Mouse (Mus musculus) c-Kit-negative CD71-positive TER-119-positive erythroid progenitor cells, embryonic 14.5 days (primary cell): ENCODE results near the gene Ltb4r1.

ENCODE experiments used
- DNase-seq: peaks from one replicate; pipeline ENCODE4 v3.0.0-alpha.2; 2013; ENCODE audit warnings: low read depth, low spot score

Ltb4r1 gene

GRCm38 (mm10) chr14:55765696-55766095 lies at the start of gene Ltb4r1:
Ltb4r1 (plus strand) TSS chr14:55765962.
- DNase-seq = no peak

GRCm38 (mm10) chr14:55716271-55716670 lies 49.5 kb upstream of the Ltb4r1 start:
- no peak for DNase-seq

DNA sequence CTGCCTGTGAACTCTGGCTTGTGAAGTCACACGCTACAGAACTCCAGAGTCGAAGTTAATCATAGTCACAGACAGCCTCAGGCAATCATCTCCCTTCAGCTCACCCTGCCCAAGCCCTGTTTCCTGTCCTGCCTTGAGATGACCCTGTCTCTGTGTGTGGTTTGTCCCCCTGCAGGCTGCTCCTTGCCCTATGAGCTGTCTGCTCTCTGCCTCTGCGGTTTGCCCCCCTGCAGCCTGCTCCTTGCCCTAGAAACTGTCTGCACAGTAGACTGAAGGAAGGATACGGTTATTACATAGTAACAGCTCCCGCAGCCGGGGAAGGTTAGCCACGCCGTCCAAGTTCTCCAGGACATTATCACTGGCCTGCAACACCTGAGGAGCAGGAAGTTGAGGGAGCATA lies 48.9 kb upstream of the Ltb4r1 start:
- no peak for DNase-seq

DNA sequence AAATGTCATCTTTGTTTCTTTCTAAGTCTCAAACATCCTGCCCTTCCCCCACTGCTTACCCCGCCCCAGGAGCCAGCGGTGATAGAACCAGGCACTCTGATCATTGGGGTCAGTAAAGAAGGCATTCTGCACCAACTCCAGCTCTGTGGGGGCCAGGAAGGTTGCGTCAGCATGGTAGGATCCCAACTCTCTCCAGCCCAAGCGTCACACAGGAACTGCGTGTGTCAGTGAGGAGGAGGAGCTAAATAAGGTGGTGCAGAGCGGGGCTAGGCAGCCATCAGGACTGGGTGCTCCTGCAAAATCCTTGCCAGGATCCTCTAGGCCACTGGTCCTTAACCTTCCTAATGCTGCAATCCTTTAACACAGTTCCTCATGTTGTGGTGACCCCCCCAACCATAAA lies 46.0 kb upstream of the Ltb4r1 start:
- no peak for DNase-seq

- DNase-seq = no peak
Observed at GRCm38 (mm10) chr14:55720666-55721065, 45.1 kb upstream of the Ltb4r1 start.

GRCm38 (mm10) chr14:55721076-55721475 lies 44.7 kb upstream of the Ltb4r1 start:
- no peak for DNase-seq

DNA sequence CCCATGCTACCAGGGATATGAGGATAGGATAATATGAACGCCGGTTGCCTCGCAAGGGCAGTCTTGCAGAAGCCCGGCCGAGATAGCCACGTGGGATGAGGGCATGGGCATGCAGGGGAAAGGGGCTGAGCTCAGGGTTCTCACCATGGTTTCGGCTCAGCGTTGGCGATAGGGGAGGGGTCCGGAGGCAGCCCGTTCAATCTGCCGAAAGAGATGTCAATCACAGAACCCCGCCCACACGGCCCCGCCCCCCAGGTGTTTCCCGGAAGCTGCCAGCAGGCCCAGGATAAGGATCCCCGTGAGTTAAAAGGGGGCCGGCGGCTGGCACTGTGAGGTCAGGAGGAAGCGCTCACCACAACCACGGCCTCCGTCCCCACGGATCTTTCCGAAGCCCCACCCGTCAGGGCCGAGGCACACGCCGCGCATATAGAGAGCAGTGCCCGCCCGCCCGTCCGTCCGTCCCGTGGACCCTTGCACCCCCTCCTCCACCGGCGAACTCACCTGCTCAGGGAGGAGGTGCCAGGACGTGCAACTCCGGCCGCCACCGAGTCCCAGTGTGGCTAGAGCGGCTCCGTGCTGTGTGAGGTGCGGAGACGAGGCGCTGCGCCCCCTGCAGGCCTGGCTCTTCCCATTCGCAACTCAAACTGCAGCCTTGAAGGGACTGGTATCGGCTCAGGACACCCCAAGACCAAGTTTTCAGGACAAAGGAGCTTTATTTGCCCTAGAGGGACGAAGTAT lies 43.9 kb upstream of the Ltb4r1 start, which contains the start of gene Rabggta:
Gene Rabggta (minus strand): TSS at position 564 of the 738 bp plus-strand sequence.
- peak; percentile 86 for DNase-seq

GRCm38 (mm10) chr14:55722438-55722945 lies 43.3 kb upstream of the Ltb4r1 start:
- DNase-seq = no peak

DNA sequence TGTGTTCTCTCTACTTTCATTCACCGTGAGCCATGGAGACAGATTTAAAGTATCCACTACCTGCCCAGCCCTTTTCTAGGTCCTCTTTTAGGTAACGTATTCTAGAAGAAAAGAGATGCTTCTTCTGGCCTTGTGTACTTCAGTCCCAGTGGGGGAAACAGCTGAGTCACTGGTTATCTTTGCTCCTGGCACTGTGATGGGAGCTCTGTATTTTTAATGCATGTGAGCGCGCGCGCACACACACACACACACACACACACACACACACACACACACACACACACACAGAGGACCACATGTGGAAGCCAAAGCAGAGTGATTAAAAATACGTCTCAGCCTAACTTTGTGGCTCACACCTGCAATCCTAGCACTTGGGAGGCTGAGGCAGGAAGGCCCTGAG lies 42.3 kb upstream of the Ltb4r1 start:
- no peak for DNase-seq

DNA sequence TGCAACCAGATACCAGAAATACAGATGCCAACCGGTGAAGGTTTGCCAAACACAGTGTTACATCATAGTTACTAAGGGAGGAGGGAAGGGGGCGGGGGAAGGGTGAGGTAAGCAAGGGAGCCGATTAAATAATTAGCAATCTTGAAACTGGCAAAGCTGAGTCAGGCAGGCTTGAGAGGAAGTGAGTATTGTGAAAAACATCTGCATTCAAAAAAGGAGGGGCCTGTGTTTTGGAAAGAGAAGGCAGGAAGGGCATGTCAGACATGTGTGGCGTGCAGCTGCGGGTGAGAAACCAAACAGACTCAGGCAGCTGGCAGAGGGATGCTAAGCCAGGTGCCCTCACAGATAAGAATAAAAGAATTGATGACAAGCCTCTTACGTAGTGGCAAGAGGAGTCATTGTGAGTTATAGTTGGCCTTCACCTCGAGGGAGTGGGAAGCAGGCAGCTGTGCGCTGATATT lies 41.3 kb upstream of the Ltb4r1 start:
- no peak for DNase-seq

GRCm38 (mm10) chr14:55726261-55726660 lies 39.5 kb upstream of the Ltb4r1 start:
- no peak for DNase-seq

DNA sequence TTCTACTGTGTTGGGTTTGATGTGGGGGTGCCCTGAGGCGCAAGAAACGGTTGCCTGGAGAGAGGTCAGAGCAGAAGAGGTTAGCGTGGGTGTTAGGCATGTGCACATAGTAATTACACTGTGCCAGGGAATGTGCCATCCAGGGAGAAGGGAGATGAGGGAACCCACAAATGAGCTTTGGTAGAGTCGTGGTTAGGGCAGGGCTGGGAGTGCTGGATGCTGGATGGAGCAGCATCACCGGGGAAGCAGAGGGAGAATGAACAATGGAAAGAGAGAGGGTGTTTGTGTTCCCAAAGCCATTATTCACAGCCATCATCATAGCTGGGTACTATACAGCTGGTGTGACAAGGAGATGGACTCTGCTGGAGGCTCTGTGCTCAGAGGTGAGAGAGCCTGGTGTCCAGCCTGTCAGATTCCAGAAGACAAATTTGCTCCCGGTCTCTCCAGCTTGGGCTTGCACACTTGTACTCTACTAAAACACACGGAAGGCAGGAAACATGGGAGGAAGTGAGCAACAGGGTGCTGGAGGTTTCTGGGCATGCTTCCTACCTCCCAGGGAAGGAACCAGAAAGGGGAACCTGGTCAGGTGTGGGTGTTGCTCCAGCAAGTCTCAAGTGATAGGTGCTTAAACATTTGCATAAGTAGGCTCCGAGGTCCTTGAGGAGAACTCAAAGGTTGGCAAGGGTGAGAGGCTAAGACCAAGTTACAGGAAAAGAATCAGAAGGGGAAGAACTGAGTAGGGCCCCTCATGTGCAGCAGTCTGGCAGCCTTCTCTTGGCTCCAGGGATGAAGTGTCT lies 37.7 kb upstream of the Ltb4r1 start:
- no peak for DNase-seq

DNA sequence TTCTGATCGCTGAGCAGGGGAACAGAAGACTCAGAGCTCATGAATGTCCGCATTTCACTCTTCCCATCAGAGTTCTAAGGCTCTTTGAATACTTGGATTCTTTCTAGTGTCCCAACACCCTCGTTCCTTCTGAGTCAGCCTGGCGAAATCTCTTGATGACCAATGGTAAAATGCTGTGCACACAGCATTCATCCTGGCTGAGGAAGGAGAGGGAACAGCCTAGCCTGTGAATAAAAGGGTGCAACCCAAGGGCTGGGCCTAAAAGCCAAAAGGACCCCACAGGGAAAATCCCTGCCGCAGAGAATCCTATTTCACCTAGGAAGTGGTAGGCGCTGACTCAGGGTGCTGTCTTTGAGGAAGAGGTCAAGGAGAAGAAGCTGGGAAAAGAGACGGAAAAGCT lies 35.6 kb upstream of the Ltb4r1 start:
- DNase-seq = no peak

- no peak for DNase-seq
Observed at GRCm38 (mm10) chr14:55730531-55731032, 35.2 kb upstream of the Ltb4r1 start.

- no peak for DNase-seq
Observed at GRCm38 (mm10) chr14:55733889-55734288, 31.9 kb upstream of the Ltb4r1 start.

DNA sequence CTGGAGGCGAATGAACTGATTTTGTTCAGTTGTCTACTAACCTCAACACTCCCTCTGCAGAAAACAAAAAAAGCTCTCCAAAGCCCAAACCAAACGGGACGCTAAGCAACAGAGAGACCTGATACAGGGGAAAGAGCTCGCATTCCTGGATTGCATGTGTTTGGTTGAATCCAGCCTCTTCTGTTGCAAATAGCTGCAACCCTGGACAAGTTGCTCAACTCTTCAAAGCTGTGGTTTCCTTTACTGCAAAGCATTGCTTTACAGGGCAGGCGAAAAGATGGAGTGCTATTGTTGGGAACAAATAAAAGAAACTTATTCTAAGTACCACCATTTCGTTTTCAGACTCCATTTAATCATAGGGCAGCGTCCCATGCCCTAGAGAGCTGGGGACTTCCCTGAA lies 30.9 kb upstream of the Ltb4r1 start:
- DNase-seq = no peak

DNA sequence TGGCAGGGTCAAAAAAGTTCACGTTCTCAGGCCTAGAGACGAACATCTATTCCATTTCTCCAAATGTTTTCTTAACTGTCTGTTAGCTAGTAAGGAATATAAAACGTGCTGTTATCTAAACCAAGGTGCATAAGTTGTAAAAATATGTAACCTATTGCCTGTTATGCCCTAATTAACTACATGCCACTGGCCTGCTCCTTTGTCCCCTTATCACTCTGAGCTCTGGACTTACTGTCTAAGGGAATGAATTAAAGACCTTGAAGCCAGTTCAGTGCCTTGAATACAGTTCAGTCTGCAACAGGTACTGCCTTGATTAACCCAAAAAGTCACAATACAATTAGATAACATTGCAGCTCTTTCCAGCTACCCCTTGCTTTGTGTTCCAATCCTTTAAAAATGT lies 30.4 kb upstream of the Ltb4r1 start:
- no peak for DNase-seq

DNA sequence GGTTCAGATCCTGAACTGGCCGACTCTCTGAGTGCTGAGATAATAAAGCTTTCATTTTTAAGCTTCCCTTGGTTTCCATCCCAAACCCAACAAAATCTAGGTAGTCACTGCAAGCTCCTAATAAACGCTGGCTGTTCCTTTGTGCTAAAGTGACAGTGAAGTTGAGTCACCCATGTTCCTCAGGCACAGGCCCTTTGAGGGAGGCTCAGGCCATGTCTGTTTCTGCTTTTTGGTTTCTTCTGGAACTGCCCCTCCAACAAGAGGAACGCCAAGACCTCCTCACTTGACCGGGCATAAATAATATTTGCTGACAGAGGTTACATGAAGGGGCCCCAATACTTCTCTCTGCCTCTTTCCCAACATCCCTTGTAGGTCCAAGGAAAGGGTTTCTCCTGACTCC lies 30.0 kb upstream of the Ltb4r1 start:
- DNase-seq = no peak

GRCm38 (mm10) chr14:55737086-55737687 lies 28.6 kb upstream of the Ltb4r1 start:
- no peak for DNase-seq

DNA sequence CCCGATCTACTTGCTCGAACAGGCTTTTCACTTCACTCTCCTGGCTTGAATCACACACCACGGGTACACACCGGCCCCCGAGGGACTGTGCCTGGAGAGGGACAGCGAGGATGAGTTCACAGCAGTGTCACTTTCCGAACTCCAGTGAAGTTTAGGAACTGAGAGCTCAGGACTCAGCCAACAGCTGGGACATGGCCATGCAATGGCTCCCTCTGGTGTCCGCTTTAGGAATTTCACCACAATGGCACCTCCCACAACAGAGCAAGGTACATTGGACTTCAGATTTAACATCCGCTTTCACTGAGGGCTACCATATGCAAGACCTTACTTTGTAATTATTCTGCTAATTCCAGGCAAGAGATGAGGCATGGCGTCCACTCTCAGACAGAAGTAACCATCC lies 22.1 kb upstream of the Ltb4r1 start:
- peak; percentile 71 for DNase-seq

- peak; percentile 68 for DNase-seq
Observed at GRCm38 (mm10) chr14:55745180-55745860, 20.4 kb upstream of the Ltb4r1 start, which contains the start of the genes Dhrs1 and Nop9. Dhrs1 (minus strand) TSS chr14:55745690. Nop9 (plus strand) TSS chr14:55745693.
